Mouse (Mus musculus): ENCODE measurements at regions not wholly inside any gene's neighbourhood (a gene's known extent, or its start where the extent isn't known, plus 50 kb on each side); places are given as distances from the start of the nearest gene placed in this dataset.

- TF ChIP-seq CTCF (IDR thresholded peaks at IDR 0.05; ENCODE audit: borderline replicate concordance, insufficient read depth, low read depth, low read length) (no peak), POLR2A (IDR thresholded peaks at IDR 0.05; ENCODE audit: borderline replicate concordance, insufficient read depth, low read length) (no peak)
Observed at GRCm38 (mm10) chr6:127278402-127278801, 126.4 kb upstream of the Ccnd2 start.
